Mouse (Mus musculus) spleen, postnatal 36 days (tissue): ENCODE data around the gene Tbca.

ENCODE experiments used
- DNase-seq, 2 experiments: peaks; one replicate each; pipeline ENCODE4 v3.0.0; 2022; ENCODE audit warnings: low spot score in 2 of 2, mixed read lengths in 1 of 2

Gene Tbca

DNA sequence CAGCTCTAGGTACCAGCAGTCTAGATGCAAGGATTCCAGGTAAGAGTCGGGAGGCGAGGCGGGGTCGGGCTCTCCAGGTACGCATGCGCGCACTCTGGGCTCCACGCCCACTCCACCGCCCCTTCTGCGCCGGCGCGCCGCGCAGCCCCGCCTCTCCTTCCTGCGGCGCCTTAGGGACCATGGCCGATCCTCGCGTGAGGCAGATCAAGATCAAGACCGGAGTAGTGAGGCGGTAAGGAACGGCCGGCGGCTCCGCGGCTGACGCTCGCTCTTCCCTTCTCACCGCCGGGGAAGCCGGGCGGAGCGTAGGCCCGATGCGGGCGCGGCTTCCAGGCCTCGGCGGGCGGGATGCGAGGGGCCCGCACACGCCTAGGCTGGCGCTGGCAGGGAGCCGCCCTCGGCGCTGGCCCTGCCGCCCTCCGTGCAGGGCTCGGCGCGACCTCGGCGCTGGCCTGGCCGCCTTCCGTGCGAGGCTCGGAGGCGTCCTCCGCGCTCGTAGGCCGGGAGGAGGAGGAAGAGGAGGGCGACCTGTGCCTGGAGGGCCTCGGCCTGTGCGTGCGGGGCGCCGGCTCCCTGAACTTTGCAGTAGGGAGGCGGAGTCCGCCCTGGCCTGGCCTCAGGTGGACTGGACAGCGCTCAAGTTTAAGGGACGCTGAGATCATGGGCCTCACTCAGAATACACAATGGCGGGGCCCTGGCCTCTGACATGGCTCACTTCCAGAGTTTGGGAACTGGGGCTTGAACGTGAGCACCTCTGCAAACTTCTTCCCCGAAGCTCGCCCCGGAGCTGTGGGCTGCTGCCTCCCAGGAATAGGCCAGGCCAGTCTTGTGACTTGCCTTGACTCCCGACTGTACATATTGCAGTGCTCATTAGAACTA lies at the start of gene Tbca:
Gene Tbca (plus strand): TSS at position 140 of the 879 bp plus-strand sequence.
- DNase-seq = peak; percentile 83 to 85

DNA sequence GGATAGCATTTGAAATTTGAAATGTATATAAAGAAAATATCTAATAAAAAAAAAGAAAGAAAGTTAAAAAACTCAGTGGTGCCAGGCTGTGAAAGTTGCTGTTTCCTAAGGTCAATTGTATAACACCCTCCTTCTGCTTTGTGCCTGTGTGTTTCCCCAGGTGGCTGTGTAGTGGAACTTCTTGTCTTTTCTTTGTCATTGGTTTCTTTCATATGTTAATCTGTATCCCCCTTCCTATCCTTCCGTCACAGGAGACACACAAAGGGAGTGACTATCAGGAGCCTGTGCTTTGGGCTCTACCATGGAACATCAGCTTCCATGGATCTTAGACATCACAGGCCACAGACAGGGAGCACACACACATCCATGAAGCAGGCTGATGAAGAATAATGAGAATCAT lies 43.5 kb upstream of the Tbca start:
- no peak for DNase-seq

DNA sequence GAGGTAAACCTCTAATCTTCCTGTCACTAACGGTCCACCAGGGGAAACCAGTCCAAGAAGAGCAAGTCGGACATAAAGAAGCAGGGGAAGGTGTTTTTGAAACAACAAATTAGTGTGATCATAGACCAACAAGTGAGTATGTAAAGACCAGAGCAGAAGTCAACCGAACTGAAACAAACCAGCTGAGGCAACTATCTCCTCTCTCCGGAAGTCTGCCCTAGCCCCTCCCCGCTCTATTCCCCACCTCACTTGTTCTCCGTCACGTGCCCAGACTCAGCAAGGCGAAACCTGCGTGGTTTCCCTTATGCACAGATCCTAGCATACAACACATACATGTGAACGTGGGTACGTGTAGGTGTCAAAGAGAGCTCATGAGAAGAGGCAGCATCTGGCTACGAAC lies 22.9 kb upstream of the Tbca start:
- no peak for DNase-seq

DNA sequence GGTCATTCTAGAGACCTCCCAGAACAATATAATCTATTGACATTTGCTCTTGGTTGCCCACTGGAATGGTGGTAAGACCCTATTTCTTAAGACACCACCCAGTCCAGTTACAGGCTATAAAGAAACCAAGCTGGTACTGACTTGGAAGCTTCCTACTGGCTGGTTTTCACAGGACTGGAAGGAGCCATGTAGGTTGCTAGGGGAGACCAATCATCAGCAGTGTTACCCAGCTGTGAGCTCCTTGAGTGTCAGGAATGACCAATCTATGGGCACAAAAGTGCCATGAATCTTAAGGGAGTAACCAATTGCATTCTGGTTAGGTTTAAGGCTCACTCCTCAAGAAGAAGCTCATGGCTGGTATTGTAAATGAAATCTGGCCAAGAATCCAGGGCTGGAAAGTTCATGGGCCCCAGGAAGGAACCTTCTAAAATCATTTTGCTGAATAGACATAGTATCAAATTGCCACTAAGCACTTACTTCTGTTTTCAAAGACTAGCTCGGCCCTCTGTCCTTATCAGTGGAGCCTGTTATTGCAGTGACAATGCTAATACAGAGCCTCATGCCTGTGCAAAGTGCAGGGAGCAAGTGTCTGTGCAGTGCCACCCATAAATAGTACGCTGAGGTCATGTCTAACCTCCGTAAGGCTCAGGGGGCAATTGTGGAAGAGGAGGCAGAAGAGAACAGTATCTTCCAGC lies 20.1 kb upstream of the Tbca start:
- no peak for DNase-seq

DNA sequence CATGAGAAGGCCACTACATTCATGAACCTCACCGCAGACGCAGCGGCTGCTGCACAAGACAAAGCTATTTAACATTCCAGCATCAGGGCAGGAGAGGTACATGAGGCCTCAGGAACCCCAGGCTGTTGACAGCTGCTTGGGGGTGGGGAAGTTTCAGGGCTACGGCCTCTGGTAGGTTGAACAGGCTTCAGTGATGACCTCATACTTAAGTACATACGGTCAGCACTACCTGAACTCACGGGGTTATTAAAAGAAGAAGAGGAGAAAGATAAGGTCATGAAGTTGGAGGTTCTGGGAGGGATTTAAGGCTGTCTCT lies 19.6 kb upstream of the Tbca start:
- DNase-seq = no peak

DNA sequence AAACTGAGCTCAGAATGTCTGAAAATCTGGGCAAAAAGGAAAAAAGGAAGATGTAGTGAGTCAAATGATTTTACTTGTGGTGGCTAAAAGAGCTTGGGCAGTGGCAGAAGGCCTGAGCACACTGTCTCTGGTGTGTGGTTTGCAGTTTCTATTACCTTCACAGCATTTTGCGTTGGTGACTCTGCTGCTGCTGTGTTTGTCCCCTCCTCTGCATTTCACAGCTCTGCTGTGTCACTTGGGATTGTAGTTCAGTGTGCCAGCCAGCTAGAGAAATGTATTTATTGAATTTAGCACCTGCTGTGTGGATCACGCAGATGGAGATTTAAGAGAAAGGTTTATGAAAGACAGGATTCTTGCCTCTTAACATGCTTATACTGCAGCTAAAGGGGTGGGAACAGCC lies 1.8 kb upstream of the Tbca start:
- DNase-seq = no peak

DNA sequence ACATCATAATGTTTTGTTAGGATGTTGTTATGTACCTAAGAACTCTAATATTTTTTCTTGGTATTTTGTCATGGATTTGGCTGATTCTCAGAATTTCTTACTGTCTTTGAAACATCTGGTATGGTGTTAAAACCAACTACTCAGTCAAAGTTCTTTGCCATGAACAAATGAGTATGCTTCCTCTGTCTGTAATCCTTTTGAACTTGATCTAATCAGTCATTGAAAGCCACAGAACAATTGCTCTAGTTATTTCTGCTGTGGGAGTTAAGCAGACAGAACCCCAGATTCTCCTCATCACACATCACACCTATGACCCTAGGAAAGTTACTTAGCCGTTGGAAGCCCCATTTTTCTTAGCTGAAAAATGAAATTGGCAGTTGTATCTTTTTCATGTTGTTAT lies 6.0 kb downstream of the Tbca start:
- no peak for DNase-seq

DNA sequence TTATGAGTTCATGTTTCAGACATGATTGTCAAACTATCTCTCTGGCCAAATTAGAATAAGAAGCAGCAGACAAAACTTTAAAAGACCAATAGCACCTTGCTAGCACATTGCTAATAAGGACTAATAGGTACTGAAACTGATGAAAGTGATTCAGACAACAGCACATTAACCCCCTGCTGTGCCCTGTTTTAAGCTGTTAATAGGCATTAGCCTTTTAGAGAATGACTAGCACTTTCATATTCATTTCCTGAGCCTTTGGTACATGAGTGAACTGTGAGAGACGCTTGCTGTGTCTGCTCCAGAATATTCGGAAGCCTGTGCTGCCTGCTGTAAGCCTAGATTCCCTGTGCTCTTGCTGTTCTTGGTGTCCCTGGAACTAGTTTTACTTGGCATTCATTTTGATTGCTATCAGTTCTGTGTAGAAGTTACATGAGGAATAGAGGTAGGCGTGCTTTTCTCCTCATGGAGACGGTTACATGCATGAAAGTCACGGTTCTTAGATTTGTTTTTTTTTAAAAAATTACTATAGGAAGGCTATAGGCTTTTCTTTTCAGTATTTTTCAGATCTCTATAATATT lies 14.9 kb downstream of the Tbca start:
- no peak for DNase-seq

DNA sequence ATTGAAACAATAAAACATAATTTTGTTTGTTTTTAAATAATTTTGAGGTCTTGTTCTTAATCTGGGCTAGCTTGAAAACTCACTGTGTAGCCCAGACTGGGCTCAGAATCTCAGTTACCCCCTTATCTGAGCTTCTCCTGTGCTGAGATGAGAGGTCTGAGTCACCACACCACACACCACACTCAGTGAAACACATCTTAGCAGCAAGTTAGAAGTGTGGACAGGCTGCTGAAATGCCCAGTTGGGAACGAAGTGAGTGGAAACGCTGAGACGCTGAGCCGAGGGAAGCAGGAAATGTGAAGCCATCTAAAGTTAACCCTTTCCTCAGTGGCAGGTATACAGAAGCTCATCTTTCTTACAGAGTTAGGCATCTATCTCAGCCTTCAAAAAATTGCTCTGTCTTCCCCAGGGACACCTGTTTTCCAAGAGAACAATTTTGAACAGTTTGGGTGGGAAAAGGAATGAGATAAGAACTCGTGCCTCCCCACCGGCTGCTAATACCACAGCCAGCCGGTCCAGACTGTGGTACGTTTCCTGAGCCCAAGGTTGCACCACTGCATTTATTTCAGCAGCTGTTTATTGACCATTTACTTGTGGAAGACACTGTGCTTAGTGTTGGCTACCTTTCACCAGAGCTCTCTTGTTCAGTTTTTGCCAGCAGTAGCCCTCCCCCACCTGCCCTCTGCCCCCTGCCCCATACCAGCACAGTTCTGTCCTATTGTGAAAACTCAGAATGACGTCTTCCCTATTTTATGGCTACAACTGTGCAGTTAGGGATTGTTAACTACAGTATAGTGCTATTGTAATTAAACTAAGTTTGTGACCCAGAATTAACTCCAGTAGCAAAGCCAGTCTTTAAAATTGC lies 17.8 kb downstream of the Tbca start:
- no peak for DNase-seq

DNA sequence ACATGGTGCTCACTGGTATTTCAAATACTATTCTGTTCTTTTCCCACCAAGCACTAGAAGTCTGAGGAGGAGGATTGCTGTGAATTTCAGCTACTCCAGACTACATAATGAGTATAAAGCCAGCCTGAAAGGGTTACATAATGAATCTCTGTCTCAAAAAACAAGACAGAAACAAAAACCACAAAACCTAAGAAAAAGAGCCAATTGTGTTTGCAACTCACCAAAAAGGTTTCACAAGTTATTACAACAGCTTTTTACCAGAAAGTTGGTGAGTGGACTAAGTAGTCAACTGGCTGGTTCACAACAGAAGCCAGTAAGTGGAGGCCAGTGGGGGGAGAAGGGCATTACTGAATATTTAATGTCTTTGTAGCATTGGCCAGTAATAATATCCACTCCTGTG lies 19.9 kb downstream of the Tbca start:
- DNase-seq = no peak

DNA sequence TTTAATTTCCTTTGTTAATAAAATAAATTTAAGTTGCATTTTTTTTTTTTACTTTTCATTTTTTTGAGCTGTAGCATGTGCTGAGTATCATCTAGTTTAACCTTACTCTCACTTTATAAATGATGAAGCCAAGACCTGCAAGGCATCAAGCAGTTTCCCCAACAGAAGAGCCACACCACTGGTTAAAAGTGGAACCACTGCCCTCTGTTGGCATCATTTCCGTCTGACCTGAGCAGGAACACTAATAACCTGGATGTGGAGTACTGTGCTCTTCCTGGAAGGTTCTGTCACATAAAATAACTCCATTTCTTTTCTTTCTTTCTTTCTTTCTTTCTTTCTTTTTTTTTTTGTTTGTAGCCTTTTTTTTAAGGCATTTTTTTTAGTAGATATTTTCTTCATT lies 21.0 kb downstream of the Tbca start:
- DNase-seq = no peak

DNA sequence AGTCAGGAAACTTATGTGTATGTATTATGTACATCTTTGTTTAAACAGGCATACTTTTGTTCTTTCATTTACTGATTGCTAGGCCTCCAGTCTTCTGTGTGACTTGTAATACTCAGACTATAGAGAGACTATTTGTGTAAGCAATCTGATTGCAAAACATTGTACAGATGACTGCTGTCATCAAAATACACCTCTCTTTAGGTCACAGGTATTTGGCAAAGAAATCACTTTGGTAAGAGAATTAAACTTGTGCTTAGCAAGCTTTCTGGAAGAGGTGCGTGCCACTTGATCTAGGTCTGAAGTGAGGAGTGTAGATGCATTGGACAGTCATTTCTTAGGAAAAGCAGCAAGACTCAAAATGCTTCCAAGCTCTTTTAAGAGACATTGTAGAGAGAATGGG lies 22.7 kb downstream of the Tbca start:
- DNase-seq = no peak

DNA sequence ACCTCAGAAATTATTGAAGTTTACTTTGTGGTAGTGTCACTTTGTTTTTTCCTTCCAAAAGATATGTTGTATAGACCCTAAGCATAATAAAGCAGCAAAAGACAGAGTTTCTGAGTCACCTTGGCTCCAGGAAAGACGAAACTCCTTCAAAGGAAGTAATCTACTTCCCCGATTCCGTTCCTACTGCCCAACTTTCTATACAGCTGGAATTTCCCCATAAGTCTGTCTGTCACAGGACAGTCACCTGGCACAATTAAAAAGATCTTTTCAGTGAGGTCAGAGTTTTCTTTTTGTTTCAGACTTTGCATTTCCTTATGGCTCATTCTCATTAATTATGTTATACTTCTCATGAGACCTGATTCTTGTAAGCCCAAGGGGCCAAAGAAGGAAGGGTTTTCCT lies 25.1 kb downstream of the Tbca start:
- DNase-seq = no peak

DNA sequence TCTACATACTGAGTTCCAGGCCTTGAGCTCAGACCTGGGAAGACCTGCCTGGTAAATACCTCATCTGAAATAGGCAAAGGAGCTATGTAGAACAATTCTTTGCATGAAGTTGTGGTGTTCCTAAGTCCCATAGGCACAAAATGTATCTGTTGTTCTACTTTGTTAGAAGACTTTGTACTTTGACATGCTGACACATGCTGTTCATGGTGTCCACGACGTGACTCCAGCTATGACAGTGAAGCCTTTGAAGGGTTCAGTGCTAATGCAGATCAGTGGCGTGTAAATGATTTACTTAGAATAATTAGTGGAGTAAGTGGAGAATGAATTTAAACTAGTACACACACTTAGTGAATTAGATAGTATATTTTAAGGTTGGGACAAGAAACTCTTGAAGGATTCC lies 31.8 kb downstream of the Tbca start:
- no peak for DNase-seq

DNA sequence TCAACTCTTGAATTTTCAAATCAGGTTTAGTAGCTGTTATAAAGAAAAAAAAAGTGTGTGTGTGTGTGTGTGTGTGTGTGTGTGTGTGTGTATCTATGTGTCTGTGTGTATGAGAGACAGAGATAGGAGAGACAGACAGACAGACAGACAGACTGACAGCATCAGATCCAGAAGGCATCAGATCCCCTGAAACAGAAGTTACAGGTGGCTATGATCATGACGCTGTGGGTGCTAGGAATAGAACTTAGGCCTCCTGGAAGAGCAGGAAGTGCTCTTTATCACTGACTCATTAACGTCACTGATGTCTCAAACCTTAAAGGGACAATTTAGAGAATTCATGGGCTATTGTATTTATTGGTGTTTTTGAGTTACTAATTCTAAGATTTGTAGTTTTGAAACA lies 32.2 kb downstream of the Tbca start:
- DNase-seq = no peak

DNA sequence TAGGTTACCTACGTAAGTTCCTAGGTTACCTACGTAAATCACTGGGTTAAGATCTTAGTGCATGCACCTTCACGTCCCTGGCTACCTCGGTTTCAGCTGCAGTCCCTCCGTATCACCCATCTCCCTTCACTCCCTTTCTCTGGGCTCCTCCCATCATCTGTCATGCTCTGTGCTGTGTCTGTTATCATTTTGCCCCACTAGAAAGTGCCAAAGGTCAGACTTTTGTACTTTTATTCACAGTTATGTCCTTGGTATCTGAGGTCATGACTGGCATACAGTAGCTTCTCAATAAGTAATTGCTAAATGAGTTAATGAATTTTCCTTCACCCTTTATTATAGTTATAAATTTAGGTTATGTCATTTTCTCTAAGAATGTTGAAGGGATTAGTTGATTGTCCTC lies 37.7 kb downstream of the Tbca start:
- DNase-seq = no peak

DNA sequence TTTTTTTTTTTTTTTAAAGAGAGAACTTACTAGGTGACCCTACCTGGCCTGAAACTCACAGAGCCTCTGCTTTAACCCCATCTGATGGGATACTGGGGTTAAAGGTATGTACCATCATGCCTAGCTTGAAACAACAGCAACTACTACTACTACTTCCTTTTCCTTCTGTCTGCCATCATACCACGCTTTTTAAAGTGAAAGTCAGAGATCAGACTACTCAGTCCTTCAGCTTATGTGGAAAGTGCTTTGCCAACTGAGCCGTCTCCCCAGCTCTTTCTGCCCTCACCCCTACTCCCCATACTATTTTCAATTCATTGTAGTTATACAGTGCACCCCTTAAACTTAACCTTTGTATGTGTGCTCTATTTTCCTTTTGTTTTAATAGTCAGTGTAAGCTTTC lies 38.3 kb downstream of the Tbca start:
- no peak for DNase-seq

DNA sequence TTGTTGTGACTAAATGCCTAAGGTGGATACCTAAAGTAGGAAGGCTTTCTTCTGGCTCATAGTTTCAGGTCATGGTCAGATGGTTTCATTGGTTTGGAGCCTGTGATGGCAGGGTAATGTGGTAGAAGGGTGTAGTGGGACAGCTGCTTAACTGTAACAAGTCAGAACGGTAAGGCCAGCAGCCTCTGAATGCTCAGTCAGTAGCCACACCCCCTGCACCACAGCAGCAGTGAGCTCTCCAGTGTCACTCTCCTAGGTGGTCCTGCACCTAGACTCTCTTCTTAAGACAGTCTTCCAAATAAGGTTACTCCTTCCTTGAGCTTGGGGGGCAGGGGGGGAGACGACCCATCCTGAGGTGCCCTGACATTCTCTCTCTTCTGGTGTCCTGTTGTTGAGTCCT lies 39.1 kb downstream of the Tbca start:
- no peak for DNase-seq

DNA sequence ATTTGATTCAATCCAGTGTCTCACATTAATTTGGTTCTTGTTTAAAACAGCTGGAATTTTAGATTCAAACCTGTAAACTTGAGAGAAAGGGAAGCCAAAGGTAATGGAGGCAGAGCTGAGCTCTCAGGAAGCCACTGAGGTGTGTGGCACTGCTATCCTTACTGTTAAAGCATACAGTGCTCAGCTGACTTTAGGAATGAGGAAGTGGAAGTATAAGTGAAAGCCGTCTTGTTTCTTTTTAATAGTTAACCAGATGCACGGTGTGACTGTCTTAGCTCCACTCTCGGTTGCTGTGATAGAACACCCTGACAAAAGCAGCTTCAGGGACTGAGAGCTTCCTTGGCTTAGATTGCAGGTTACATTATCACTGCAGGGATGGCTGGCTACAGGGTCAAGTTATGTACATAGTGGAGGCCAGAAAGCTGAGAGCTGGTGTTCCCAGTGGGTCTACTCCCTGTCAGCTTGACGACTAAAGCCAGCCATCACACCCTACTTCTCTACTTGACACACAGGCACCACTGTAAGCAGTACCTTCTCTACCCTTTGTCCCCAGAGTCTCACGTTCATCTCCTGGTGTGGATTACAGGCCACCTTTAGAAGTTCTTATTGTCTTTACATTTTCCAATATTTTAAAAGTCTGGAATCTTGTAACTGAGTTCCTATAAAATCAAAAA lies 49.5 kb downstream of the Tbca start:
- peak in 1 of 2 experiments; percentile 2 for DNase-seq

DNA sequence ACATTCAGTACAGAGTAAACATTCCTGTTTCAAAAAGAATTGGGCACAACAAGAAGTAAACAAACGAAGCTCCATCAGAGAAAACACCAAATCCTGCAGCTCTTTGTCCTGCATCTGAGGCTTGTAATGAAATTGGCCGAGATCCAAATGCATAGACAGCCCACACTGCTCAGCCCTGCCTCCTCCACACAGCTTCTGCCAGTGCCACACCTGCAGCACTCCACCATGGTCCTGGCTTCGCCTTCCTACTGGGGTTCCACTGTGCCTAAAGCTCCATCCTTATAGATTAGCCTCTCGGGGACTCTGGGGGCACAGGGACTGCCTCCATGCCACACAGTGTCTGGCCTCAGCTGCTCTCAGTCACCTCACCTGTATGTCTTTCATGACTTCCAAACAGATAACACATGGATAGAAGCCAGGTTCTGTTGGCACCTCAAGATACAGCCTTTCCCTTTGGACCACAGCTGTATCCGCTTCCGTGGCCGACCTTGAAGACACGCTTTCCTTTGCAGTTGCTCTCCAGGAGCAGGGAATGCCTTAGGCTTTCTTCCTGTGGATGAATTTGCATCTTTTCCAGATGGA lies 50.1 kb downstream of the Tbca start:
- no peak for DNase-seq

DNA sequence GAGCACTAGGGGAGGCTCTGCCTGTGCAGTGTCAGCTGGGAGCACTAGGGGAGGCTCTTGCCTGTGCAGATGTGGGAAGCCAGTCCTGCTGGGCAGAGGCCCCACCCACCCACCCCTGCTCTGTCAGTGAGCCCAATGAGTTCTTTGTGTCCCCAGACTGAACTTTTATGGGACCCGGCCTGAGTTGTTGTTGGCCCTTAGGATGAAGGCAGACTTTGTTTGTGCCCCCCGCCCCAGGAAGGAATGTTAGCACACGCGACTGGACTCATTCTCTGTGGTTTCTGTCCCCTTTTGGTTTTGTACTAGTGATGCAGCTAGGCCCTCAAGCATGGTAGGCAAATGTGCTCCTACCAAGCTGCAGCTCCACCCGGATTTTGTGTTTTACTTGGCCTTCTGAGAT lies 54.5 kb downstream of the Tbca start:
- no peak for DNase-seq
